Mouse (Mus musculus): ENCODE data around the gene Fam222b.
"Not testable (repeated sequence)": the region's sequence is repeated elsewhere in the genome, so short reads cannot be mapped to it uniquely, and the experiment has no call there.

The Fam222b gene

DNA sequence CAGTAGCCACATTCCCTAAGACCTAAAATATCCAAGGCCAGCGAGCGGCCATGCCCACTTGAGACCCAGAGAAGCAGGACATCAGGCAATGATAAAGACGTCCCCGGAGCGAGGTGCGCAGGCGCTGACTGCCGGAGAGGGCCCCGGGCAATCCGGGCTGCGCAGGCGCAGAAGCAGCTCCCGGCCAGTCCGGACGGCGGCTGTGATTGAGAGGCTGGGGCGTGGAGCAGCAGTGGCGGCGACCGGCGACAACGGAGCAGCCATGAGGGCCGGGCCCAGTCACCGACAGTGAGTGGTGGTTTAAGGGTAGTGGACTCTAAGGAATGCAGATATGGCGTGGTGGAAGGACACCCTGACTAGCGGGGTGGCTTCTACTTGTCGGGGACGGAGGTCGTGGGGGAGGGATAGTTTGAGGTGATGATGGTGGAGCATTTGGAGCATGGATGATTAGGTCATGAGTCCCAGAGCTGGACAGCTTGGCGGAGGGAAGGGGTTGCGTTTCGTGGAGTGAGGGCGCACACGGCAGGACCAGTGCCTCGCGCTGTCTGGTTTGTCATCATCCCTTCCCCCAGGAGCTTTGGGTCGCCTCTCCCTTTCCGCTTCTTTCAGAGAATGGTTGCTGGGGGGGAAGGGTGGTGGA lies at the start of gene Fam222b:
Gene Fam222b, plus strand, starts transcription at position 157 of the 640 bp plus-strand sequence.
- peak; percentile 62 to 91 for DNase-seq (ENCODE audit: low spot score in 2 of 2)

DNA sequence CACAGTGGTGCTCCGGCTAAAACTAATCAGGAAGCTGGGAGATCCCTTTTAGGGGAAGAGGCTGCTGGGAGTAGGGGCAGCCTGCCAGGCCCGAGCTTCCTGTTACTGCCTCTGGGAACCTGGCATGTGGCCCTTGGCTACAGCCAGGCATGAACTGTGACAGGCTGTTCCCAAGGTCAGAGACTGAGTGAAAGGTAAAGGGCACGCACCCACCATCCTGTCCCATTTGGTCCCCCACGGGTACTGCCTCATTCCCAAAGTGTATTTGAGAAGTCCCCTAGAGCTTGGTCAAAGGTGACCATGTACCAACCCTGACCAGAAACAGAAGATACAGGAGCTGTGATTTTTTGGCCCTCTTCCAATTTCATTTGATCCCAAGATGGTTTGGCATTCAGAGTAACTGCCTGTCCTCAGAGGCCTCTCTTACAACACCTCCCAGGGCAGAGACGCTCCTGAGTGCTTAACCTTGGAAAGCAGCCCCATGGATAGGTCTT lies 49.7 kb upstream of the Fam222b start:
- DNase-seq (ENCODE audit: low spot score in 2 of 2), result peak in 1 of 2 experiments; percentile 15

DNA sequence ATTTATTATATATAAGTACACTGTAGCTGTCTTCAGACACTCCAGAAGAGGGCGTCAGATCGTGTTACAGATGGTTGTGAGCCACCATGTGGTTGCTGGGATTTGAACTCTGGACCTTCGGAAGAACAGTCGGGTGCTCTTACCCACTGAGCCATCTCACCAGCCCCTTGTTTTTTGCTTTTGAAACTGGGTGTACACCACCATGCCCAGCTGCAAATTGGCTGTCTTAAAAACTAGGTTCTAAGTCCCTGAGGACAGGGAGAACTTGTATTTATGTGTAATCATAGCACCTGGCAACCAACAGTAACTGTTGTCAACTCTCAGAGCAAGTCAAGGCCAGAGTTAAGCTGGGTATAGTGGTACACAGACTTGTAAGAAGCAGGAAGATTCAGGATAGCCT lies 45.8 kb upstream of the Fam222b start:
- DNase-seq (ENCODE audit: low spot score in 2 of 2), result not testable (repeated sequence)

DNA sequence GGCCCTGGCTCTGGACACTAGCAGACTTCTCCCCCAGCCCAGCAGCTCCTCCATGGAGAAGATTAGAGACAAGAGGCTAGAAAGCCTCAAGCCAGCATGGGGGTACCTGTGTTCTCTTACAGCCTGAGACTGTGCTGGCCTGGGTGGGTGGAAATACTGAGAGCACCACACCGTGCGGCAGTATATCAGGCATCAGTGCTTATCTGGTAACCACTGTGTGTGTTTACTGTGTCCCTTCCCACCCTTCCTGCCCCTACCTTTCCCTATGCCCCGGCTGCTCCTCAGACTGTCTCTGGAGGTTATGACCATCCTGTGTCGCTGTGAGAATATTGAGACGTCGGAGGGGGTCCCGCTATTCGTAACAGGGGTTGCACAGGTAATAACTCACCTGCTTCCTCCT lies 41.4 kb upstream of the Fam222b start:
- no peak for DNase-seq (ENCODE audit: low spot score in 2 of 2)

DNA sequence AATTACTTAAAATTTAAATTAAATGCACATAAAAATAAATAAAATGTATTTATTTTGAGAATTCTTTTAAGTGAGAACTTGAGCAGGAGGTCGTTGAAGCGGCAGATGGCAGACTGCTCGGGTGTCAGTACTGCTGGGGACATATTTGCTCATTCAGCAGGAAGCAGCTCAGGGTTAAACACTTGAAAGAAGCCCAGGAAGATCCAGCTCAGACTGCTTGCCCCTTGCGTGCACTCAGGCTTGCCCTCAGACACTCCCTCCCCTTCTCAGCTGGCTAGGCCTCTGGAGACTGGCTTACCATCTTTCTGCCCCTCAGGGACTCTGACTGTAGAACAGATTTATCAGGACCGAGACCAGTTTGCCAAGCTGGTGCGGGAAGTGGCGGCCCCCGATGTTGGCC lies 37.5 kb upstream of the Fam222b start:
- no peak for DNase-seq (ENCODE audit: low spot score in 2 of 2)

DNA sequence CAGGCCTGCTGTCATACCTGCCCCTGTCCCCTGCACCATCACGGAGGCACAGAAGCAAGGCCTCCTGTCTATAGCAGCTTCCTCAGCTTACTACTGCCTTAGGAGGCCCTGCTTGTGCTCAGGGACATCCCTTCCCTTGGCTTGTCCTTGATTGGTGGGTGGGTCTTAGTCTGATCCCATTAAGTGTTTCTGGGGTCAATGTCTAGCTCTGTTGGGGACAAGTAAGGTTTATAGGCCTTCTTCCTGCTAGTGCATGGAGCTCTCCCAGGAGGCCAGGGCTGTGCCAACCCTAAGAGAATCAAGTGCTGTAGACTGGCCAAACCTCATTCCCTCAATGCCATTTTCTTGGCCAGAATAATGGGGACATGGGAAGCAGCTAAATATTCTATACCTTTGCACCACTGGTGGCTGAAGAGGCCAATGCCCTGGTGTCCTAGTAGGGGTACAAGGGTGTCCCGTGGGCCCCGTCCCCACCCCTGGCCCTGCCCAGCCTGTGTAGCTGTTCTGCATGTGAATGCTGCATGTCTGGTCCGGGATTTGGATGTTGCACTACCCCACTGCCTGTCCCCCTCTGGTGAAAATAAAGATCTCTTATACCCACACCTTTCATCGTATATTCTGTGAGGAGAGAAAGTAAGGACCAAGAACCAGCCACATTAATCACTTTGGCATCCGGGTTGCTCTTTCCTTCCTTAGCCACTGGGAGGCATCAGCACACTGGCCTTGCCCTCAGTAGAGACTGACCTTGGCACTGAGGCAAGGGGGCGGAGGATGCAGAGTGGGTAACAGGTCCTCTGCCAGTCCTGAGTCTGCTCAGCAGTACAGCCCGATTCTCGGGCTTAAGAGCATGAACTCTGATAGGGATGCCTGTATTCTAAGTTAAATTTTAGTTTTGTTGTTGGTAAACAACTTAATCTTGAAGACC lies 34.4 kb upstream of the Fam222b start:
- DNase-seq (ENCODE audit: low spot score in 2 of 2), result peak in 1 of 2 experiments; percentile 48

DNA sequence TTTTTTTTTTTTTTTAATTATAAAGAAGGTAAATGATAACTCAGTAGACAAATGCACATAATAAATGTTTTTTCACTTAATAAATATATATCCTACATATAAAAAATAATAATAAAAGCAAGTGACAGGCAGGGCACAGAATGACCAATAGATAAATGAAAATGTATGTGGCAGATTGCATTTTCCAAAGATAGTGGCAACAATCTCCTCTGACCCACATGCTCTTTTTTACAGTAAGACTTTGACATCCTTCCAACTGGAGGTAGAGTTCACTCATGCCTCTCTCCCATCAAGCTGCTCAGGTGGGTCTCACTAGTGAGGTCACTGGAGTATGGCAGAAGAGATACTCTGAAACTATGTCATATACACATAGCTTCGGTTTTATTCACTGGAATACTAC lies 31.9 kb upstream of the Fam222b start:
- no peak for DNase-seq (ENCODE audit: low spot score in 2 of 2)

DNA sequence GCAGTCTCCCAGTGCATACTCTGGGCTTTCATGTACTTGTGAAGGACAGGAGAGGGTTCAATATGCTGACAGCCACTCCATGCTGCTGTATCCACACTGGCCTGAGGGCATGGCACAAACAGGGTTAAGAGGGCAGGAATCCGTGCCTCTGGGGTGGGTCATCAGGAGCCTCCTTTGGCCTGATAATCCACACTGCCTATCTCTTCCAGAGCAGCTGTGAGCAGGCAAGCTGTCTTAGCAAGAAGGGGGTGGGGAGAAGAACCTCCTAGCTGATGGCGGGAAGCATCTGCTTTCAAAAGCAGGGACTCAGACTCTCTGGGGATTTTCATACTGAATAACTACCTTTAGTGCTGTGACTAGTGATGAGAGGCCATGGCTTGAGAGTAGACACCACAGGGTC lies 28.6 kb upstream of the Fam222b start:
- DNase-seq (ENCODE audit: low spot score in 2 of 2), result no peak

DNA sequence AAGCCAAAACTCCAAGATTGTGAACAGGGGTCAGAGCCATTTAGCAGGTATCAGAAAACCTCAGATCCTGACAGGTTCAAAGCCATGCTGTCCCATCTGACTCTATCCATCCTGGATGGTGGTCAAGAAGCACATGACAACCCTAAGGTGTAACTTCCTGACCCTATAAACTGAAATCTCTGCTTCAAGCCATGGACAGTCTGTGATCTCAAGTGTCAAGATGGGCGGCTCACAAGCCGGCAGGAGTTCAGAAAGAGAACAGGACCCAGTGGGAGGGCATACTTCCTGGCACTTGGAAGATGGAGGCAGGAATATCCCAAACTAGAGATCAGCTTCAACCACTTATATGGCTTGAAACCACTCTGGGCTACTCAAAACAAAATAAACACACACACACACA lies 27.8 kb upstream of the Fam222b start:
- DNase-seq (ENCODE audit: low spot score in 2 of 2), result no peak

DNA sequence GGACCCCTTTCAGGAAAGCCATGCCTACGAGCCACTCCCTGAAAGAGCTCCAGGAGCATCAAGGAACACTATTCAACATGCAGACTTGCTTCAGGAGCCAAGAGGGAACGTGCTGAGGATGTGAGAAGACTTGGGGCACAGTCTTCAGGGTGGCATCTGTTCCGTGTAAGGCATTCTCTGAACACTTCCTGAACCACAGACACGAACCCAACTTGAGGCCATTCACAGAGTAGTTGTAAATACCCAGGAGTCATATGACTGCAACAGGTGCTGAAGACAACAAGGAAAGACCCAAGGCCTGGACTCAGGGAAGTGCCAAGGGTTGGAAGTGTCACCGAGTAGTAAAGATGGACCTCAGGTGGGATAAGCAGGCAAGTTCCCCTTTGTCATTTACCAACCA lies 26.9 kb upstream of the Fam222b start:
- DNase-seq (ENCODE audit: low spot score in 2 of 2), result no peak

DNA sequence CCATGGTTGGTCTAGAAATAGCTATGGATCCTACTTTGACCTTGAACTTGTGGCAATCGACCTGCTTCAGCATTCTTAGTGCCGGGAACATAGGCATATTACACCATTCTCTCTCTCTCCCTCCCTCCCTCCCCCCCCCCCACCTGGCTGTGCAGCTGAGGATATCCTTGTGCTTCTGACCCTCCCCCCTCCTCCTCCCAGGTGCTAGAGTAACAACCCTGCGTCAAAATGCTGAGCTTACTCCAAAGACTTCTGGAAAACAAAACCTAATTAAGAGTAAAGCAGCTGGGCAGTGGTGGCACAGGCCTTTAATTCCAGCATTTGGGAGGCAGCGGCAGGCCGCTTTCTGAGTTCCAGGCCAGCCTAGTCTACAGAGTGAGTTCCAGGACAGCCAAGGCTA lies 25.3 kb upstream of the Fam222b start:
- no peak for DNase-seq (ENCODE audit: low spot score in 2 of 2)

DNA sequence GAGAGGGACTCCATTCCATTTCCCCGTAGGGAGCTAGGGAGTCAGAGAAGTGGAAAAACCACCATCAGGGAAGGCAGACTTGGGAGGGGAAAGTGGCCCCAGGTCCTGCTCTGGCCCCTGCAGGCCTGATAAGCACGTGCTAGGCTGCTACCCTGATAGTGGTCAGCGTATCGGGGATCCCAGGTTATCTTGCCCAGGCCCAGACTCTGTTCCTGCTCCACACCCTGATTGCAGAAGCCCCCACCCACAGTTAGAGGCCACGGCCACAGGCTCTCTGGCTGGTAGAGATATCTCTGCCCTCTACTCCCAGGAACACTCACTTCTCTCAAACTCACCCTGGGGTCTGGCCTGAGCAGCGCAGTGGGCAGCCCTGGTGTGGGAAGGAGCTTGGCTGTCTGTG lies 24.8 kb upstream of the Fam222b start:
- DNase-seq (ENCODE audit: low spot score in 2 of 2), result no peak

DNA sequence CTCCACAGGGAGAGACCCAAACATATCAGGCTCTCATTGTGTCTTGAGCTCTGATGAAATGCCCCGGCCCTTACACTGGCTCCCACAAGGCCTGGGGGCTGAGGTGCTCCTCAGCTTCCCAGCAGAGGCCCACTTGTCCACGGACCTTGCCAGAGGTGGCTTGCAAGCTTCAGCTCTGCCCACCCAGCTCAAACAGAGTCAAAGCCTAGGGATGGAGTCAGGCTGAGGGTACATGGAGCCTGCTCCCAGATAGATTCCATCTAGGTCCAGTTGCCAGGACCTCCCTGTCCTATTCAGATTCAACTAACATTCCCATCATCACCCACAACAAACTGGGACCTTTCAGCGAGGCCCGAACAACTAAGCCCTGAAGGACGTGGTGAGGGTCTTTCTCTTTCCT lies 22.5 kb upstream of the Fam222b start:
- no peak for DNase-seq (ENCODE audit: low spot score in 2 of 2)

DNA sequence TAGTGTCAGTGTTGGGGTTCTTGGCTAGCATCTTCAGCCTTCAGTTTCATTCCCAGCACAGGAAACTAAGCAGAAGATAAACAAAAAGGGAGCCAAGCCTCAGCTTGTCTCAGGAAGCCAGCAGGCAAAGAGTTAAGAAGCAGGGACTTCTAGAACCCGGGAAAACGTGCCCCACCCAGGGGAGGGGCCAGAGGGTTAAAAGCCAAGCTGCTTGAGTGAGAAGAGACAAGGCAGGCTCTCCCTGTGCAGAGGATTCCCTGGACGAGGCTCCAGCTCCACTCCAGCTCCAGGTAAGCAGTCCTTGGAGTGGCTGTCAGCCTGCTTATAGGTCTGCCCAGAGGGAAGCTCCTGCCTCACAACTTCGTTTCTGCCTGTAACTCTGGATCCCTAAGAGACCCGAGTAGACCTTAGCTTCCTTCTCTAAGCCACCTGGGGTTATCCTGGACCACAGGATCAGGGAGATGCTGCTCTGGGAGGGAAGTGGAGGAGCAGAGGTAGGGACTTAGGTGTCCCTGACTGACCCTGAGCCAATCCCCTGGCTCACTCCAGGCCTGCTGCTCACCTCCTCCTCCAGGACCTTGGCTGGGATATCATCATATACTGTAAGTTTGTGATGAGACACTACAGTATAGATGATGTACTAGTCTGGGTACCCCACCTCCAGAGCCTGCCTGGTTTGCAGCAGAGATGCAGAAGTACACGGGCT lies 21.9 kb upstream of the Fam222b start:
- no peak for DNase-seq (ENCODE audit: low spot score in 2 of 2)

DNA sequence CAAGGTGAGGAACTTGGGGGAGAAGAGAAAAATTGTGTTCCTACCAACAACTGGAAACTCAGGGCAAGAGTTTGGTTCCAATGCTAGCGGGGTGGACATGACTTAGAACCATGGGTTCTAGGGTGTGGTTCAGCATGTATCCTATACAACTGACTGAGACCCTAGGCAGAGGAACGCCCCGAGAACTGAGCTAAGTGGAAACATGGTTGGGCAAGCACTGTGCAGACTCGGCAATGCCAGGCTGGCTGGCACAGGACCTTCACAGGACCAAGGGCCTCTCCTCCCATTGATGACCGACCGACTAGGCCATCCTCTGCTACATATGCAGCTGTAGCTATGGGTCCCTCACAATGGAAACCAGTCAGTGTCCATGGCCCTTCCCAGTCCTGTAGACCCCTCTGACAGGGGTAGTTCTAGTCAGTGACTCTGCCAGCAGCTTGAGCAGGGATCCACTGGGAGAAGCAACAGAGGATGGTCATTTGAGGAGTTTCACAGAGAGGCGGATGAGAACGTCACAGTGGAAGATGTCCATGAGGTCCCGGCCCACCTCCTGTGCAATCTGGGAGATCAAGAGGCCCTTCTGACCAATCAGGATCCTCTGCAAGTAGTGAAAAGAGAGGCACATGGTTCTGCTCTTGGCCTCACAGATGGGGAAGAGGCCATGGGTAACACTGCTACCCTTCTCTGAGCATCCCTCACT lies 20.7 kb upstream of the Fam222b start:
- DNase-seq (ENCODE audit: low spot score in 2 of 2), result no peak

DNA sequence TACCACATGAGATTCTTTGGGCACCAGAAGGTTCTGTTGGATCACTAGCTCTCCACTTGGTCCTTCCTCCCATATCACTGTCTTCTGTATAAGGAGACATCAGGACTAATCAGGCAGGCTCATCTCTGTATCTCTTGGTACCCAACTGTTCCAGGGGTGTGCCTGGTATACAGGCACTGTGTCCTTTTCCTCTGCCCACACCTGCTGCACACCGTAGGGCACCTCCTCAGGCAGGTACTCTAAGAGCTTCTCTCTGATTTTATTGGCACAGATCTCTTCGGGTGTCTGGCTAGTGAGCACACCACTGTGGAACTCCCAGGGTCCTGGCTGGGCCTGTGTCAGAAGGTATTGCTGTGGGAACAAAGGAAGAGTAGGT lies 20.2 kb upstream of the Fam222b start:
- no peak for DNase-seq (ENCODE audit: low spot score in 2 of 2)

DNA sequence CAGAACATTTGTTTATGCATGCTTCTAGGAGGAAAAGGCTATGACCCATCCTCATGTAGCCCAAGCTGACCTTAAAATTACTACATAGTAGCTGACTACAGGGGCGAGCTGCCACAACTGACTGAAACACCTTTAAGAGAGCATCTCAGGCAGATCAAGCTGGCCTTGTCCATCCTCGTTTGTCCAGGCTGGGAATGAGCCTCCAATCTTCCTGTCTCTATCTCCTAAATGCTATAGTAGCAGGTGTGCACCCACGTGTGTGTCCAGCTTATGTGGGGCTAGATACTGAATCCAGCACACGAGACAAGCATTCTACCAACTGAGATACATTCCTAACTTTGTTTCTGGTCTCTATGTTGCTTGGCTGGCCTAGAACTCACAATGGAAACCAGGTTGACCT lies 19.8 kb upstream of the Fam222b start:
- no peak for DNase-seq (ENCODE audit: low spot score in 2 of 2)

DNA sequence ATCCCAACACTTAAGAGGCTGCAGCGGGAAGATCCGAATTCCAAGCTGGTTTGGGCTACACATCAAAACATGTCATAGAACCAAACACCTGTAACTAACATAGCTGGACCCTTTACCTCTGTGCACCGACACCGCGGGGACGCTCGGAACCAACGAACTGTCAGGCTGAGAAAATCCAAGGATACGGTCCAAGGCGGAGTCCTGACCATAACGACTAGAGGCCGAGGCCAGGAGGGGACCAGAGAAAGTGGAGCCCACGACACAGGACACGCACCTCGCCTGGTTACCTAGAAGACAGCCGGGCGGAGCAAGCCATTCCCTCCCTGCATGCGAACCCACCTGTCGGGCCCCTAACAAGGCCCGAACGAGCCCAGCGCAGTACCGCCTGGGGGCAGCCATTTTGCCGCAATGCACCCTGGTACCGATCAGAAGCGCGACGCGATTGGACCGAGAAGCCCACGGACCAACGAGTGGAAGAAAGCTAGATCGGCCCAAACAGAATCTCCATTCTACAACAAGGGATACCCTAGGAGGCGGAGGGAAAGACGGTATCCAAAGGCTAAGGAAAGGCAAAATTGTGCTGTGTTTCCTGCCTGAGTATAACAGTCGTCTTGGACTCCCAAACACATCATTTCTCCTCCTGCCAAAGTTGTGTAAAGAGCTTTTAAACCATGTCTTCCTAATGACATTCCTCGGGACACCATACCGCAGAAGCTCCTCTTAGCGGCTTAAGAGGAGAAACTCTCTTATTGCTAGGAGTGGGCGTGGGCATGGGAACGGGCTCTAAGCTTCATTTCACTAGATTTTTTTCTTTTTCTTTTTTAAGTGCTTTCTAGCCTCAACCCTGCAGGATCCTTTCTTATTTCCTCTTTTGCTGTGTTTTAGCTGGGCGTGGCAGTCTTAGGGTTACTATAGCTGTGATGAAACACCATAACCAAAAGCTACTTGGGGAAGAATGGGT lies 14.2 kb upstream of the Fam222b start, which contains the start of gene Eral1:
Gene Eral1, minus strand, starts transcription at position 423 of the 961 bp plus-strand sequence.
- DNase-seq (ENCODE audit: low spot score in 2 of 2), result peak; percentile 40 to 82

DNA sequence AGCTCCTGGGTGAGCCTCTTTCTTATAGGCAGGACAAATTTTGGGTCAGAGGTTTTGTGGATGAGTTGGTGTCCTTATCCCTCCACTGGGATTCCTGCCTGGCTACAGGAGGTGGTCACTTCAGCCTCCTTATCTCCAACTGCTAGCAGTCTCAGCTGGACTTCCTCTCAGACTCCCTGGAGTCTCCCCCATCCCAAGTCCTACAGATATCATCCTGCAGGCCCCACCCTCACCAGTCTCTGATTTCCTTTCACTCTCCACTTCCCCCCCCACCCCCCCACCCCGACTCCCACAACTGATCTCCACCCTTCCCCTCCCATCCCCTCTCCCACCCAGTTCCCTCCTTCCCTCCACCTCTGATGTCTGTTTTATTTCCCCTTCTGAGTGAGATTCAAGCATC lies 10.9 kb upstream of the Fam222b start:
- DNase-seq (ENCODE audit: low spot score in 2 of 2), result no peak

DNA sequence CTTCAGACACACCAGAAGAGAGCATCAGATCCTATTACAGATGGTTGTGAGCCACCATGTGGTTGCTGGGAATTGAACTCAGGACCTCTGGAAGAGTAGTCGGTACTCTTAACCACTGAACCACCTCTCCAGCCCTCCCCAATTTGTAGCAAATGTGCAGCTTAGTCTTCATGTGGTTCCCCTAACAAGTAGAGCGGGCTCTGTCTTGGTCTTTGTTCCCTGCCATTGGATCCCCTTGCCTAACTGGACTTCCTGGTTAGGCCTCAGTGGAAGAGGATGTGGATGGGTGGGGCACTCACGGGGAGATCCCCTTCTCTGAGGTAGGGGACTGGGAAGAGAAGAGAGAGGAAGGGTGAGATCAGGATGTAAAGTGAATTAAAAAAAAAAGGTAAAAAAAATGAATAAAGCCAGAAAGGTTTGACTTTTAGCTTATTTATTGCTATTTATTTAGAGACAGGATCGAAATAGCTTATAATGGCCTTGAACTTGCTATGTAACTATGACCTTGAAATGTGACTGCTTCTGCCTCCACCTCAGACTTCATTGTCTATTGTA lies 7.5 kb upstream of the Fam222b start:
- no peak for DNase-seq (ENCODE audit: low spot score in 2 of 2)

Data from left cerebral cortex, adult 9 months (tissue).